Mouse (Mus musculus) embryonic fibroblast, embryonic 13.5 days (primary cell): Measurements from ENCODE around the gene Hoxc13. TPM values are rescaled to one million over a fixed set of nuclear protein-coding genes. Genes with fewer than 3 reads are reported as not detected.
A peak's percentile ranks its signal among the peaks of the same experiment; 100 is the strongest.

Experiments used
- H3K27ac ChIP-seq: 2 replicates; pipeline ENCODE4 v1.5.1; 2012; ENCODE audit warnings: low read length, control low read depth, inconsistent platforms; ENCODE audit not compliant: insufficient read depth
- H3K4me1 ChIP-seq: 2 replicates; pipeline ENCODE4 v1.6.1; 2011; ENCODE audit warnings: low read length; ENCODE audit not compliant: control insufficient read depth, insufficient read depth
- H3K4me3 ChIP-seq: 2 replicates; pipeline ENCODE4 v1.5.1; 2011; ENCODE audit warnings: mild to moderate bottlenecking, control low read depth, low read length; ENCODE audit not compliant: insufficient read depth
- CTCF ChIP-seq: IDR thresholded peaks from 2 replicates; pipeline ENCODE4 v1.5.1; 2011; ENCODE audit warnings: mild to moderate bottlenecking, control low read depth, low read length, moderate library complexity, borderline replicate concordance; ENCODE audit not compliant: insufficient read depth
- POLR2A ChIP-seq: IDR thresholded peaks from 2 replicates; pipeline ENCODE4 v1.6.1; 2011; ENCODE audit warnings: low read depth, mild to moderate bottlenecking, control low read depth, low read length, moderate library complexity
- polyA plus RNA-seq: library from polyadenylated mRNA; stranded (reverse); fragments of >200 nt; gene quantifications from 2 replicates; pipeline ENCODE4 v1.2.4, GENCODE M21; 2011; ENCODE audit warnings: low read depth; ENCODE audit not compliant: missing spikeins, insufficient read length

Hoxc13 gene
- polyA plus RNA-seq, 1 experiment = 0.21 TPM

- Histone ChIP-seq H3K4me3 (no peak overlapping the region), H3K27ac (0 out of 2 replicates have a peak overlapping the region, but pooled peaks have one; percentile 31), H3K4me1 (no peaks in the 10 kb centered on the region)
- TF ChIP-seq POLR2A (no peak), CTCF (no peak)
These were observed 43.1 kb downstream of the Hoxc13 start for GRCm38 (mm10) chr15:102963671-102964640.

GRCm38 (mm10) chr15:102965003-102965891, 44.3 kb downstream of the Hoxc13 start:
- Histone ChIP-seq H3K4me3 (no peak overlapping the region), H3K4me1 (no peaks in the 10 kb centered on the region), H3K27ac (no peak overlapping the region; the same call in 1 of the 2 replicates)
- TF ChIP-seq POLR2A = no peak
- TF ChIP-seq CTCF = no peak

- peak; percentile 89 for TF ChIP-seq CTCF
- no peak for TF ChIP-seq POLR2A
- Histone ChIP-seq H3K4me3 (peak overlapping the region; percentile 35), H3K27ac (no peak overlapping the region; the same call in 1 of the 2 replicates), H3K4me1 (no peaks in the 10 kb centered on the region)
These were observed 45.2 kb downstream of the Hoxc13 start for GRCm38 (mm10) chr15:102965892-102966775.

DNA sequence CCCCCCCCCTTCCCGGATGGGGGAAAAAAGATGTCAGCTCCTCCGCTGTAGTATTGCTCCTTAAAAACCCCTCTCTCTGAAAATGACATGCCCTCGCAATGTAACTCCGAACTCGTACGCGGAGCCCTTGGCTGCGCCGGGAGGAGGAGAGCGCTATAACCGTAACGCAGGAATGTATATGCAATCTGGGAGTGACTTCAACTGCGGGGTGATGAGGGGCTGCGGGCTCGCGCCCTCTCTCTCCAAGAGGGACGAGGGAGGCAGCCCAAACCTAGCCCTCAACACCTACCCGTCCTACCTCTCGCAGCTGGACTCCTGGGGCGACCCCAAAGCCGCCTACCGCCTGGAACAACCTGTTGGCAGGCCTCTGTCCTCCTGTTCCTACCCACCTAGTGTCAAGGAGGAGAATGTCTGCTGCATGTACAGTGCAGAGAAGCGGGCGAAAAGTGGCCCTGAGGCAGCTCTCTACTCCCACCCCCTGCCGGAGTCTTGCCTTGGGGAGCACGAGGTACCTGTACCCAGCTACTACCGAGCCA, 45.9 kb downstream of the Hoxc13 start, which contains the start of gene Hoxc10:
Gene Hoxc10, plus strand, starts transcription at position 21 of the 536 bp plus-strand sequence.
- Histone ChIP-seq H3K4me1 (no peaks in the 10 kb centered on the region), H3K27ac (no peak within 1 kb of the TSS; the same call in 1 of the 2 replicates), H3K4me3 (peak within 1 kb of the TSS; percentile 35)
- TF ChIP-seq CTCF (no peak), POLR2A (0 out of 2 replicates have a peak, but pooled peaks have one; percentile 28)

DNA sequence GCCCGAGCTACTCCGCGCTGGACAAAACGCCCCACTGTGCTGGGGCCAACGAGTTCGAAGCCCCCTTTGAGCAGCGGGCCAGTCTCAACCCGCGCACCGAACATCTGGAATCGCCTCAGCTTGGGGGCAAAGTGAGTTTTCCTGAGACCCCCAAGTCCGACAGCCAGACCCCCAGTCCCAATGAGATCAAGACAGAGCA, 46.3 kb downstream of the Hoxc13 start, which contains the start of gene Hoxc5:
Gene Hoxc5, plus strand, starts transcription at position 132 of the 199 bp plus-strand sequence.
- TF ChIP-seq CTCF (no peak), POLR2A (no peak)
- Histone ChIP-seq H3K4me3 (peak within 1 kb of the TSS; percentile 35), H3K4me1 (no peaks in the 10 kb centered on the region), H3K27ac (no peak within 1 kb of the TSS)

DNA sequence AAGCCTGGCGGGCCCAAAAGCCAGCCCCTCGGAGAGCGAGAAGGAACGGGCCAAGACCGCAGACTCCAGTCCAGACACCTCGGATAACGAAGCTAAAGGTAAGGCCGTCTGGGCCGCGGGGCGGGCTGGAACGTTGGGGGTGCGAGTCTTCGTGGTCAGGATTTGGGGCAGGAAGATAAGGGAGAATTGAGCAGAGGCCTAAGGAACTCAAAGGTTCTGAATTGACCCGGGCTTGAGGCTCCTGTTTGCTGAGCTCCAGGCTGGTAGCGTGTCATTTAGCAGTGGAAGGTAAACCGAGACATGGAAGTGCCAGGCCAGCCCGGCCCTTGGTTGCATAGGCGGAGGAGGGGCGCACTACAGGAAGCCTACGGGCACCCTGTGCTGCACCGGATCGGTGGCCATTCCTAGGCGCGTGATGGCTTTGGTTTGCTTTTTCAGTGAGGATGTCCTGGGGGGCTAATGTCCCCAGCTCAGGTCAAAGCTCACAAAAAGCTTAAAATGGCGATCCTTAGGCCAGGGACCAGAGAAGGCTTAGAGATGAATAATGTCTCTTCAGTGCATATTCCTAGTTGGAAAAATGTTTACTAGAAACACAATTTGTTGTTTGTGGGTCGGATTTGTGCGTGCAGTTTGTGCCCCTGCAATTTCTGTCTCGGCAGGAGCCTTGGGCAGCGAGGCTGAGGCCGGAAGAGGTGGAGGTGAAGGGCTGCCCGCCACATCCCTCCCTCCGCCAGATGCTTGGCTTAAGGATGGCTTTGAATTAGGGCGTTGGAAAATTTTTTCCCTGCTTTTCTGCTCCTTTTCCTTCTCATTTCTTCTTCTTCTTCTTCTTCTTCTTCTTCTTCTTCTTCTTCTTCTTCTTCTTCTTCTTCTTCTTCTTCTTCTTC, 46.9 kb downstream of the Hoxc13 start:
- no peaks in the 10 kb centered on the region for H3K4me1 ChIP-seq
- H3K27ac ChIP-seq = no peak overlapping the region
- H3K4me3 ChIP-seq = peak overlapping the region; percentile 35

DNA sequence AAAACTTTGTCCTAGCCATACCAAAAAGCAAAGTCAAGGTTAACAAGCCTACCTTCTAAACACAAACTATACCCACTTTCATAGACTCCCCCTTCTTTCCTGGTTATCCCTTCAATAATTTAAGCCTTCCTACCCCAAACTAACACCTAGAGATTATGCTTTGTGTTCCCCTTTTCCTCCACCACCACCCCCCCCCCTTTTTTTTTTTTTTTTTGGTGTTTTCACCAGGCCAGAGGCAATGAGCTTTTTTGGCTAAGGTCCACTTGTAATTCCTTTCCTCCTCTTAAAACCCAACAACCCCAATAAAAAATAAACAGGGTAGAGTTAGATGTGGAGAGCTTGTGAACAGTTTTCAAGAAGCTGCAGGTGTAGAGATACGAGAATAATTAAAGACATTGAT, 48.4 kb downstream of the Hoxc13 start:
- Histone ChIP-seq H3K4me3 (peak overlapping the region; percentile 35; the same call in 1 of the 2 replicates), H3K27ac (no peak overlapping the region), H3K4me1 (no peaks in the 10 kb centered on the region)
- no peak for TF ChIP-seq CTCF
- no peak for TF ChIP-seq POLR2A

More for the DNA sequence above, 46.9 kb downstream of the Hoxc13 start:
- no peak for TF ChIP-seq CTCF
- no peak for TF ChIP-seq POLR2A

GRCm38 (mm10) chr15:102970740-102971139, 49.8 kb downstream of the Hoxc13 start:
- no peaks in the 10 kb centered on the region for H3K4me1 ChIP-seq
- no peak overlapping the region for H3K27ac ChIP-seq
- TF ChIP-seq CTCF = no peak
- no peak for TF ChIP-seq POLR2A
- H3K4me3 ChIP-seq = no peak overlapping the region
